Mouse (Mus musculus): Measurements from ENCODE around the gene Lrrc20. TPM values are rescaled to one million over a fixed set of nuclear protein-coding genes. Genes with fewer than 3 reads are reported as not detected.

Lrrc20 gene
- polyA plus RNA-seq, 1 experiment: 7.4 TPM

GRCm38 (mm10) chr10:61627938-61628250 lies 152.3 kb downstream of the Lrrc20 start:
- peaks cover 12% of the 10 kb centered on the region for H3K4me1 ChIP-seq (ENCODE audit: control insufficient read depth, insufficient read depth, insufficient read length, low read length)
- 82% methylated on average over 4 of the region's 4 CpGs for WGBS
- TF ChIP-seq CTCF (IDR thresholded peaks at IDR 0.05; ENCODE audit: extremely low read depth, insufficient read length, insufficient replicate concordance, low read depth, low read length) (no peak), POLR2A (IDR thresholded peaks at IDR 0.05; ENCODE audit: low read depth, low read length) (no peak)
- H3K27ac ChIP-seq (ENCODE audit: insufficient read depth, low read depth, low read length): no peak overlapping the region
- no peaks in the 10 kb centered on the region for H3K36me3 ChIP-seq (ENCODE audit: control insufficient read depth, insufficient read depth, low read length)
- peaks cover 10% of the 10 kb centered on the region; the same call in 1 of the 2 replicates for H3K27me3 ChIP-seq (ENCODE audit: control insufficient read depth, insufficient read depth, low read length)
- H3K4me3 ChIP-seq (ENCODE audit: low read depth, low read length): no peak overlapping the region

Other genes with a start within 250 kb of the Lrrc20 start
- 1.3 and 1.8 TPM in 2 replicates for gene Adamts14, start 202.4 kb upstream of the Lrrc20 start, polyA plus RNA-seq (2012; rRNA removed)
- 0.65 and 1.3 TPM in 2 replicates for gene Prf1, start 178.0 kb upstream of the Lrrc20 start, polyA plus RNA-seq (2012; rRNA removed)
- 3.0 and 3.2 TPM in 2 replicates for gene Pald1, start 92.3 kb upstream of the Lrrc20 start, polyA plus RNA-seq (2012; rRNA removed)
- gene Nodal, start 57.8 kb upstream of the Lrrc20 start, polyA plus RNA-seq (2012; rRNA removed): 0.13 TPM in 1 of 2 replicates, not detected in the other
- gene Eif4ebp2, start 23.1 kb upstream of the Lrrc20 start, polyA plus RNA-seq (2012; rRNA removed): 71.2 and 131 TPM in 2 replicates
- gene Npffr1, start 119.7 kb downstream of the Lrrc20 start, polyA plus RNA-seq (2012; rRNA removed): 0.04 TPM in 1 of 2 replicates, not detected in the other
- gene Ppa1, start 172.8 kb downstream of the Lrrc20 start, polyA plus RNA-seq (2012; rRNA removed): 55.3 and 57.4 TPM in 2 replicates
- gene Sar1a, start 204.5 kb downstream of the Lrrc20 start, polyA plus RNA-seq (2012; rRNA removed): 16.3 and 22.9 TPM in 2 replicates
- 83.5 and 110 TPM in 2 replicates for gene Tysnd1, start 219.7 kb downstream of the Lrrc20 start, polyA plus RNA-seq (2012; rRNA removed)
- 4.9 and 6.7 TPM in 2 replicates for gene Aifm2, start 239.5 kb downstream of the Lrrc20 start, polyA plus RNA-seq (2012; rRNA removed)

Measured in small intestine, adult 2 months (tissue).